9 mouse cellular contexts compared by ENCODE assay signal in the genomic region with DNA sequence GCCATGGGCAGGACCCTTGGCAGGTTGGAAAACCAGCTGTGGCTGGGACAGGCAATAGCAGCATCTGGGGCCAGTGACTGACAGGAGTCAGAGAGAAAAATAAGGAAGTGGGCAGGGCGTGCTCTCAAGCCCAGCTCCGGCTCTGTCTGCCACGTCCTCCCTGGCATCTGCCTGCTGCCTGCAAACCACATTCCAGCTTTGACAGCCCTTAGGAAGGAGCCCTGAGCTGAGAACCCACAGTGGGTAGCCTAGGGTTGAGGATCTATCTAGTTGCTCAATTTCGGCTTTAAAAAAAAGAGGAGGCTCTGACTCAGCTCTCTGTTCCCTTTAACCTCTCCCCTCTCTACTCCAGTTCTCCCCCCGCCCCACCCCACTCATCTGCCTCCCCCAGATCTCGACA. TPM values are rescaled to one million over a fixed set of nuclear protein-coding genes. Genes with fewer than 3 reads are reported as not detected.
DNase-seq lines count a peak whose midpoint lies in the region; ATAC-seq lines count a peak whose summit lies in the region.
"Had no signal": no experiment of that assay in that cellular context is flagged by ENCODE, and none has a peak within 500 bp of the region (broad histone marks: within the 10 kb centered on the region; RNA-seq: fewer than 3 reads in every experiment).

No protein-coding gene starts in this region.

- peak; percentile 80 for DNase-seq in layer of hippocampus, adult 9-11 months
- DNase-seq in layer of hippocampus, adult 18-20 months (ENCODE audit: low spot score in 2 of 2) = no peak
- DNase-seq in lung, postnatal 25 days (ENCODE audit: low spot score) = peak; percentile 78
- peak; percentile 59 for DNase-seq in thymus, postnatal 4 days
- no peak for DNase-seq in frontal cortex, postnatal 10 days (ENCODE audit: low spot score in 2 of 2)
- no peak for DNase-seq in left cerebral cortex, adult 9 months (ENCODE audit: low spot score in 2 of 2)
- DNase-seq in layer of hippocampus, adult 9-10 months (ENCODE audit: low spot score) = no peak
- DNase-seq: kidney, adult 8-10 months had no signal

- WGBS in heart, embryonic 15.5 days = 26% methylated on average over 6 of the region's 6 CpGs

- ATAC-seq in heart, embryonic 15.5 days (replicated peaks; ENCODE audit: insufficient number of reproducible peaks, insufficient read depth, low FRiP score, low read depth) = no peak

- peak overlapping the region; percentile 56 for H3K27ac ChIP-seq in heart, embryonic 15.5 days

- no peak overlapping the region; the same call in 1 of the 2 replicates for H3K4me2 ChIP-seq in heart, embryonic 15.5 days

- no peaks in the 10 kb centered on the region for H3K9me3 ChIP-seq in heart, embryonic 15.5 days (replicated peaks)

- H3K36me3 ChIP-seq in heart, embryonic 15.5 days = no peaks in the 10 kb centered on the region

- no peak overlapping the region for H3K9ac ChIP-seq in heart, embryonic 15.5 days

- no peaks in the 10 kb centered on the region for H3K27me3 ChIP-seq in heart, embryonic 15.5 days

- H3K4me3 ChIP-seq in heart, embryonic 15.5 days = no peak overlapping the region

- peaks cover 27% of the 10 kb centered on the region for H3K4me1 ChIP-seq in heart, embryonic 15.5 days (replicated peaks)

RNA-seq across cellular contexts. Expression of gene Tbc1d22a, which starts 11.6 kb away (rescaled TPM):
- total RNA-seq in layer of hippocampus, adult 18-20 months (2021) = 10 to 100 TPM; 34.7 to 35.9 TPM
- polyA plus RNA-seq in heart, embryonic 15.5 days (2015; fragmentation: Nextera tagmentation; extraction: Ambion mirVana) = 9.2 and 12.5 TPM in 2 replicates

RNA-seq across cellular contexts. Expression of gene Cerk, which starts 16.7 kb away (rescaled TPM):
- total RNA-seq in layer of hippocampus, adult 18-20 months (2021) = 10 to 100 TPM; 50.0 to 50.7 TPM
- 13.2 and 17.9 TPM in 2 replicates for polyA plus RNA-seq in heart, embryonic 15.5 days (2015; fragmentation: Nextera tagmentation; extraction: Ambion mirVana)

Comparison
In these comparisons a context has a peak if more than half of its experiments do, and no peak if none do; other contexts are left out.
1. DNase-seq: peak in layer of hippocampus, adult 9-11 months (single experiment), lung, postnatal 25 days (single experiment) and thymus, postnatal 4 days (single experiment); none in layer of hippocampus, adult 18-20 months (0 of 2), frontal cortex, postnatal 10 days (0 of 2), left cerebral cortex, adult 9 months (0 of 2) and layer of hippocampus, adult 9-10 months (single experiment).